Mouse (Mus musculus): ENCODE measurements around the gene Rgs21.

The Rgs21 gene

GRCm38 (mm10) chr1:144567567-144567966 lies at the start of gene Rgs21:
TSS of gene Rgs21 (minus strand) at chr1:144567667.
- DNase-seq (ENCODE audit: low read depth) = no peak

- DNase-seq (ENCODE audit: low read depth) = no peak
Observed at GRCm38 (mm10) chr1:144604071-144604470, 36.6 kb upstream of the Rgs21 start.

- DNase-seq (ENCODE audit: low read depth) = no peak
Observed at GRCm38 (mm10) chr1:144602987-144603386, 35.5 kb upstream of the Rgs21 start.

- DNase-seq (ENCODE audit: low read depth) = no peak
Observed at GRCm38 (mm10) chr1:144579321-144579720, 11.9 kb upstream of the Rgs21 start.

- no peak for DNase-seq (ENCODE audit: low read depth)
Observed at GRCm38 (mm10) chr1:144572972-144573371, 5.5 kb upstream of the Rgs21 start.

GRCm38 (mm10) chr1:144569905-144570304 lies 2.4 kb upstream of the Rgs21 start:
- DNase-seq (ENCODE audit: low read depth) = no peak

- DNase-seq (ENCODE audit: low read depth) = no peak
Observed at GRCm38 (mm10) chr1:144545142-144545541, 22.3 kb downstream of the Rgs21 start.

- DNase-seq (ENCODE audit: low read depth) = no peak
Observed at GRCm38 (mm10) chr1:144544497-144544961, 22.9 kb downstream of the Rgs21 start.

GRCm38 (mm10) chr1:144531746-144532145 lies 35.7 kb downstream of the Rgs21 start:
- no peak for DNase-seq (ENCODE audit: low read depth)

- no peak for DNase-seq (ENCODE audit: low read depth)
Observed at GRCm38 (mm10) chr1:144517878-144518426, 49.5 kb downstream of the Rgs21 start.

GRCm38 (mm10) chr1:144502241-144502640 lies 65.2 kb downstream of the Rgs21 start:
- no peak for DNase-seq (ENCODE audit: low read depth)

GRCm38 (mm10) chr1:144500423-144500822 lies 67.0 kb downstream of the Rgs21 start:
- no peak for DNase-seq (ENCODE audit: low read depth)

- DNase-seq (ENCODE audit: low read depth) = no peak
Observed at GRCm38 (mm10) chr1:144499719-144500118, 67.7 kb downstream of the Rgs21 start.

- DNase-seq (ENCODE audit: low read depth) = no peak
Observed at GRCm38 (mm10) chr1:144498725-144499124, 68.7 kb downstream of the Rgs21 start.

GRCm38 (mm10) chr1:144498051-144498450 lies 69.4 kb downstream of the Rgs21 start:
- no peak for DNase-seq (ENCODE audit: low read depth)

- DNase-seq (ENCODE audit: low read depth) = no peak
Observed at GRCm38 (mm10) chr1:144493336-144493735, 74.1 kb downstream of the Rgs21 start.

GRCm38 (mm10) chr1:144488223-144488835 lies 79.1 kb downstream of the Rgs21 start:
- no peak for DNase-seq (ENCODE audit: low read depth)
